Mouse (Mus musculus): Measurements from ENCODE around the gene Cdv3. TPM values are rescaled to one million over a fixed set of nuclear protein-coding genes. Genes with fewer than 3 reads are reported as not detected.
A peak's percentile ranks its signal among the peaks of the same experiment; 100 is the strongest.

The Cdv3 gene
- total RNA-seq, 2 experiments from 2014 or later = 163 to 175 TPM

GRCm38 (mm10) chr9:103304927-103305326, 60.7 kb downstream of the Cdv3 start, which contains the start of the genes 1300017J02Rik and Topbp1:
TSS of gene 1300017J02Rik (minus strand) at chr9:103305082.
TSS of gene Topbp1 (plus strand) at chr9:103305215.
- DNase-seq (ENCODE audit: low spot score in 2 of 2) = peak; percentile 79 to 81

Other genes starting within 250 kb of the Cdv3 start
- gene Srprb, start 163.7 kb downstream of the Cdv3 start, total RNA-seq (2021) = 10 to 100 TPM; 27.2 to 27.6 TPM
- gene Gm20425, start 135.5 kb downstream of the Cdv3 start, total RNA-seq (2021) = 10 to 100 TPM; 12.4 to 14.8 TPM
- 1,000 to 10,000 TPM in 1 of 2 experiments, 100 to 1,000 TPM in 1; 136 to 2,496 TPM for gene Trf, start 135.4 kb downstream of the Cdv3 start, total RNA-seq (2021)
- 10 to 100 TPM in 1 of 2 experiments, 1 to 10 TPM in 1; 3.6 to 18.5 TPM for gene 1300017J02Rik, start 60.8 kb downstream of the Cdv3 start, total RNA-seq (2021)
- gene Topbp1, start 60.6 kb downstream of the Cdv3 start, total RNA-seq (2021) = 10 to 100 TPM; 70.8 to 75.5 TPM
- gene Bfsp2, start 114.6 kb upstream of the Cdv3 start, total RNA-seq (2021) = not detected